Mouse (Mus musculus) cortical plate, adult 2 months (tissue): ENCODE results near the gene Ccdc34. TPM values are rescaled to one million over a fixed set of nuclear protein-coding genes. Genes with fewer than 3 reads are reported as not detected.

ENCODE experiments used
- H3K27ac ChIP-seq: fragments of 200-500 bp; 2 replicates; pipeline ENCODE4 v1.5.1; 2012; ENCODE audit warnings: low read length, control low read depth, inconsistent platforms; ENCODE audit not compliant: insufficient read depth
- H3K4me1 ChIP-seq: fragments of 200-500 bp; 2 replicates; pipeline ENCODE4 v1.6.1; 2011; ENCODE audit warnings: low read length; ENCODE audit not compliant: control insufficient read depth, insufficient read depth
- H3K4me3 ChIP-seq: fragments of 200-500 bp; 2 replicates; pipeline ENCODE4 v1.5.1; 2011; ENCODE audit warnings: mild to moderate bottlenecking, low read length, control low read depth; ENCODE audit not compliant: insufficient read depth
- CTCF ChIP-seq: fragments of 200-500 bp; IDR thresholded peaks from 2 replicates; pipeline ENCODE4 v1.5.1; 2011; ENCODE audit warnings: mild to moderate bottlenecking, control low read depth, low read length; ENCODE audit not compliant: insufficient read depth; ENCODE audit errors: extremely low read depth
- POLR2A ChIP-seq: fragments of 200-500 bp; IDR thresholded peaks from 2 replicates; pipeline ENCODE4 v1.6.1; 2011; ENCODE audit warnings: mild to moderate bottlenecking, low read length, control low read depth; ENCODE audit not compliant: insufficient read depth; ENCODE audit errors: extremely low read depth
- polyA plus RNA-seq: library from polyadenylated mRNA; depleted of rRNA; stranded (reverse); fragments of >200 nt; gene quantifications from 2 replicates; pipeline ENCODE4 v1.2.3, GENCODE M21; 2012

Ccdc34 gene
- polyA plus RNA-seq, 1 experiment: 12.7 TPM

- TF ChIP-seq CTCF (no peak), POLR2A (no peak)
- no peaks in the 10 kb centered on the region for H3K4me1 ChIP-seq
- no peak overlapping the region for H3K4me3 ChIP-seq
- H3K27ac ChIP-seq: no peak overlapping the region
Observed at GRCm38 (mm10) chr2:109992448-109993073, 25.1 kb upstream of the Ccdc34 start.

- H3K27ac ChIP-seq: no peak overlapping the region
- H3K4me1 ChIP-seq: no peaks in the 10 kb centered on the region
- H3K4me3 ChIP-seq: no peak overlapping the region
- TF ChIP-seq POLR2A (no peak), CTCF (no peak)
Observed at GRCm38 (mm10) chr2:109993404-109993803, 24.2 kb upstream of the Ccdc34 start.

- Histone ChIP-seq H3K27ac (no peak overlapping the region), H3K4me1 (no peaks in the 10 kb centered on the region), H3K4me3 (no peak overlapping the region)
- TF ChIP-seq POLR2A: no peak
- no peak for TF ChIP-seq CTCF
Observed at GRCm38 (mm10) chr2:109995061-109995460, 22.6 kb upstream of the Ccdc34 start.

- no peak overlapping the region for H3K4me3 ChIP-seq
- no peak for TF ChIP-seq POLR2A
- no peak for TF ChIP-seq CTCF
- no peaks in the 10 kb centered on the region for H3K4me1 ChIP-seq
- no peak overlapping the region for H3K27ac ChIP-seq
Observed at GRCm38 (mm10) chr2:109996411-109996810, 21.2 kb upstream of the Ccdc34 start.

GRCm38 (mm10) chr2:110004668-110005067 lies 12.9 kb upstream of the Ccdc34 start:
- Histone ChIP-seq H3K27ac (no peak overlapping the region), H3K4me3 (no peak overlapping the region), H3K4me1 (no peaks in the 10 kb centered on the region)
- no peak for TF ChIP-seq POLR2A
- TF ChIP-seq CTCF: no peak

- H3K27ac ChIP-seq: no peak overlapping the region
- H3K4me3 ChIP-seq: no peak overlapping the region
- no peaks in the 10 kb centered on the region for H3K4me1 ChIP-seq
- TF ChIP-seq POLR2A: no peak
- no peak for TF ChIP-seq CTCF
Observed at GRCm38 (mm10) chr2:110005164-110005563, 12.5 kb upstream of the Ccdc34 start.

GRCm38 (mm10) chr2:110005596-110006239 lies 11.9 kb upstream of the Ccdc34 start:
- Histone ChIP-seq H3K4me1 (no peaks in the 10 kb centered on the region), H3K27ac (no peak overlapping the region), H3K4me3 (no peak overlapping the region)
- TF ChIP-seq POLR2A (no peak), CTCF (no peak)

GRCm38 (mm10) chr2:110007423-110008267 lies 10.0 kb upstream of the Ccdc34 start:
- H3K4me1 ChIP-seq: no peaks in the 10 kb centered on the region
- TF ChIP-seq CTCF: no peak
- TF ChIP-seq POLR2A: no peak
- no peak overlapping the region for H3K4me3 ChIP-seq
- H3K27ac ChIP-seq: no peak overlapping the region

GRCm38 (mm10) chr2:110009449-110009848 lies 8.2 kb upstream of the Ccdc34 start:
- TF ChIP-seq POLR2A: no peak
- no peak for TF ChIP-seq CTCF
- no peak overlapping the region for H3K4me3 ChIP-seq
- no peak overlapping the region for H3K27ac ChIP-seq
- H3K4me1 ChIP-seq: no peaks in the 10 kb centered on the region
